Mouse (Mus musculus): ENCODE results near the gene Kcna2. TPM values are rescaled to one million over a fixed set of nuclear protein-coding genes. Genes with fewer than 3 reads are reported as not detected.

The Kcna2 gene
- polyA plus RNA-seq, 1 experiment from 2014 or later: 0.08 TPM

DNA sequence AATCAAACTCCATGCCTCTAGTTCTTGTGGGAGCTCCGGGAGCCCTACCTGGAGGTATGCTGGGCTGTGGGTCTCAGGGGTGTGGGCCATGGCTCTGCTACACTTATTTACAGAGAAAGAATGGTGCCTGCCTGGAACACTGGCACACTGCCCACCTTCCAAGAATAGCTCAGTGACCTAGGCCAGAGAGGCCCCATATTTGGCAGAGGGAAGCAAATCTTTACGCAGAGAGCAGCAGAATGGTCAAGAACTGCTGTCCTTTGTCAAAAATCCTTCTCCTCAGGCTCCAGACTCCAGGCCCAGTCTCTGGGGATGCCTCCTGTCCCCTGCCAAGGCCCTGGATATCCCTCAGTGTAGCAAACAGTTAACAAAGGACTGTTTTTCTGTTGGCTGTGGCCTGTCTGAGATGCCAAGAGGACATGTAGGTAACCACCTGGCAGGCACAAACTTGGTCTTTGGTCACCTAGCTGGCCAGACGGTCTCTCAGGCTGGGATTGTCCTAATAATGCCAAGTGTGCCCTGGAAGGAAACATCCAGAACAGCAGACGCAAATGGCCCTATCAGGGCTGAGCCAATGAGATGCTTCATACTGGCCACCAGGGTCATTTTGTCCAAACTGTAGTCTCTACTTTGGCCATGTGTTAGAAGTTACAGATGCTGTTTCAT lies 29.8 kb downstream of the Kcna2 start:
- no peak overlapping the region for H3K4me3 ChIP-seq (replicated peaks)
- no peak overlapping the region for H3K9ac ChIP-seq
- no peaks in the 10 kb centered on the region for H3K9me3 ChIP-seq (replicated peaks)
- no peak; the same call in 1 of the 2 replicates for ATAC-seq (replicated peaks; ENCODE audit: low FRiP score)
- no peaks in the 10 kb centered on the region for H3K27me3 ChIP-seq
- no peak overlapping the region for H3K27ac ChIP-seq
- H3K36me3 ChIP-seq: no peaks in the 10 kb centered on the region
- H3K4me1 ChIP-seq: no peaks in the 10 kb centered on the region
- WGBS: 80% methylated on average over 4 of the region's 4 CpGs
- no peak overlapping the region for H3K4me2 ChIP-seq

DNA sequence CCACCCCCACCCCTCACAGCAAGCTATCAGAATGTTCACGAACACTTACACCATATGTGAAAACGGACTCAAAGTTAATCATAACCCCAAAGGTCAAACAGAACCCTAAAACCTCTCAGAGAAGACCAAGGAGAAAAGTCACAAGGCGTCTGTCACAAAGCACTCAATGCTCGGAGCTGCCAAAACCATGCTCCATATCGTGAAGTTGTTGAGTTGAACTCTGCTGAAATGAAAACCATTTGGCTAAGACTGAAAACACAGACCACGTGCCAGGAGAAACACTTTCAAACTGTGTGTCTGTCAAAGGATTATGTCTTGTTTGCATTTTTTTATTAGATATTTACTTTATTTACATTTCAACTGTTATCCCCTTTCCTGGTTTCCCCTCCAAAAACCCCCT lies 30.9 kb downstream of the Kcna2 start:
- H3K9me3 ChIP-seq (replicated peaks): no peaks in the 10 kb centered on the region
- no peaks in the 10 kb centered on the region for H3K4me1 ChIP-seq
- H3K27me3 ChIP-seq: no peaks in the 10 kb centered on the region
- H3K9ac ChIP-seq: no peak overlapping the region
- no peak overlapping the region for H3K4me3 ChIP-seq (replicated peaks)
- no peak for ATAC-seq (replicated peaks; ENCODE audit: low FRiP score)
- no peaks in the 10 kb centered on the region for H3K36me3 ChIP-seq
- no peak overlapping the region for H3K4me2 ChIP-seq
- H3K27ac ChIP-seq: no peak overlapping the region
- WGBS: 74% methylated on average over 6 of the region's 6 CpGs

DNA sequence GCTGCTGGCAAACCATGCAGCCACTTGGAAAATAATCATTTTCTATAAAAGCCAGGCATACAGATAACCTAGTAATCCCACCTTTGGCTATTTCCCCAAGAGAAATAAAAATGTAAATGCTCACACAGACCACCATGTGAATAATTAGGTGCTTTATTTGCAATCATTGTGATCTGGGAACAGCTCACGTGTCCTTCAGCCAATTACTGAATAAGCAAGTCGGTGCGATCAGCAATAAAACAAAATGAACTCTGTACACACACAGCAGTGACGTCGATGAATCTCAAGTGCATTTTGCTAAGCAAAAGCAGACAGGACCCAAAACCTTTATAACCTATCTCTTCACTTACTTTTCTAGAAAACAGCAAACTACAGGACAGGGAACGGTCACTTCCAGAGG lies 31.7 kb downstream of the Kcna2 start:
- no peak overlapping the region for H3K4me3 ChIP-seq (replicated peaks)
- no peaks in the 10 kb centered on the region for H3K36me3 ChIP-seq
- H3K27me3 ChIP-seq: no peaks in the 10 kb centered on the region
- no peak overlapping the region for H3K4me2 ChIP-seq
- H3K9me3 ChIP-seq (replicated peaks): no peaks in the 10 kb centered on the region
- H3K27ac ChIP-seq: no peak overlapping the region
- 84% methylated on average over 6 of the region's 6 CpGs for WGBS
- H3K9ac ChIP-seq: no peak overlapping the region
- ATAC-seq (replicated peaks; ENCODE audit: low FRiP score): no peak
- H3K4me1 ChIP-seq: no peaks in the 10 kb centered on the region

DNA sequence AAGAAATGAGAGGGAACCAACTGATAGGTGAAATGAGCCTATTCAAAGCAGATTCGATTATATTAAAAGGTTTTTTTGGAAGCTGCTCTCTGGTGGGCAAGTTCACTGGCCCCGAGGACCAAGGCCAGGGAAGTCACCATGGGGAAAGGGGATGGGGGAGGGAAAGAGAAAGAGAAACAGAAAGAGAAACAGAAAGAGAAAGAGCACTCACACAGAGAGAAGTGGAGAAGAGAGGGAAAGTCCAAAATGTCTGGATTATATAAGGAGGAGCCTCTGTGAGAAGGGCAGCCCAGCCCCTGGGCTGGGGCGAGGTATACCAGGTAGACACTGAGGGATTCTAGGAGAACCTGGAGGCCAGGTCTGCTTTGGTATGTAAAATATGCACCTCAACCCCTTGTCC lies 33.5 kb downstream of the Kcna2 start:
- no peaks in the 10 kb centered on the region for H3K27me3 ChIP-seq
- no peaks in the 10 kb centered on the region for H3K9me3 ChIP-seq (replicated peaks)
- WGBS: 84% methylated on average over 3 of the region's 3 CpGs
- H3K27ac ChIP-seq: no peak overlapping the region
- H3K9ac ChIP-seq: no peak overlapping the region
- no peaks in the 10 kb centered on the region for H3K4me1 ChIP-seq
- no peak overlapping the region for H3K4me2 ChIP-seq
- no peak overlapping the region for H3K4me3 ChIP-seq (replicated peaks)
- ATAC-seq (replicated peaks; ENCODE audit: low FRiP score): no peak
- H3K36me3 ChIP-seq: no peaks in the 10 kb centered on the region

DNA sequence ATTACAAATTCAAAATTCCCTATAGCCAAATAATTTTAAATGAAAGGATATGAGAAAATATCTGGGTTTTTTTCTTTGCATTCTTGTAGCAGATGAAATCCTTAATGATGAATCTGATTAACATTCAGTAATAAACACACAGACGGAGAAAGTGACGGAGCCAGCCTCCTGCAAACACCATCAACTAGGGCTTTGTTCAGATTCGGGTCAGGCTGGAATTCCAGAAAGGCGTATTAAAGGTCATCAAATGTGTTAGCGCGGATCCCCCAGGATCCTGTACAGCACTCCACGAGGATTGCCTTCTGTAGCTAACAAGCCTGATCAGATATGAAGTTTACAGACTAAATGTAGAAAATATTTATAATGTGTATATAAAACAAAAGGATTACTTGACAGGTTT lies 46.2 kb downstream of the Kcna2 start:
- no peaks in the 10 kb centered on the region for H3K36me3 ChIP-seq
- H3K27ac ChIP-seq: no peak overlapping the region
- ATAC-seq (replicated peaks; ENCODE audit: low FRiP score): no peak
- no peak overlapping the region for H3K4me3 ChIP-seq (replicated peaks)
- no peak overlapping the region for H3K4me2 ChIP-seq
- no peaks in the 10 kb centered on the region for H3K9me3 ChIP-seq (replicated peaks)
- H3K4me1 ChIP-seq: no peaks in the 10 kb centered on the region
- H3K27me3 ChIP-seq: no peaks in the 10 kb centered on the region
- no peak overlapping the region for H3K9ac ChIP-seq
- WGBS: 81% methylated on average over 7 of the region's 7 CpGs

DNA sequence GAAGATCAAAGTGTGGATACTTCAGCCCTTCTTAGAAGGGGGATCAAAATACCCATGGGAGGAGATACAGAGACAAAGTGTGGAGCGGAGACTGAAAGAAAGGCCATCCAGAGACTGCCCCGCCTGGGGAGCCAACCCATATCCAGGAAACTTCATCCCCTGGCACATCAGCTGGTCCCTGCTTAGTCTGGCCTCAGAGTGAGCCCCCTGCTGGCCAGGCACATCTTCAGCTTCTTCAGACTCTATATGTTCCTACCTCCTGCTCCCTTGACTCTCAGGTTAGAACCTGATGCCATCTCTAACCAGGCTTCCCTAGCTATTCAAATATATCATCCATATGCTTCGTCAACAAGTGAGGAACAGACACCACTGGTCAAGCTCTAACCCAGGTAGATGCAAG lies 48.1 kb downstream of the Kcna2 start:
- Histone ChIP-seq H3K9me3 (replicated peaks) (no peaks in the 10 kb centered on the region), H3K27ac (no peak overlapping the region), H3K4me1 (no peaks in the 10 kb centered on the region), H3K27me3 (no peaks in the 10 kb centered on the region), H3K4me3 (replicated peaks) (no peak overlapping the region), H3K4me2 (no peak overlapping the region), H3K36me3 (no peaks in the 10 kb centered on the region), H3K9ac (no peak overlapping the region)
- WGBS: 66% methylated on average over 3 of the region's 3 CpGs
- no peak for ATAC-seq (replicated peaks; ENCODE audit: low FRiP score)

DNA sequence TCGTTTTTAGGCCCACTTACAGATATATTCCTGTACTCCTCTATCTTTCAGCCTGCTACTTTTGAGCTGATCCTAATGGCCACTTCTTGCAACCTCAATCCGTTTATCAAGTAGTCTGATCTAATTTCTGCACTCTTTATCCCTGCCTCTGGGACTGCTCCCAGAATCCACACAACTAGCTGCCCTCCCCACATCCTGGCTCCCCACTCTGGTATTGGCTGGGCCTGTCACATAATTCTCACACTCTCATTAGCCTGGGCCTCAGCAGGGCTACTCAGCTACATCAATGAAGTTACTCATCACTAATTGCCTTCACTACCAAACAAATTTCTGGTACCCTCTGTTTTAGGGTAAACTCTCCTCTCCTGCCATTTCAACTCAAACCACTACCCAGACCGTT lies 49.5 kb downstream of the Kcna2 start:
- Histone ChIP-seq H3K4me2 (no peak overlapping the region), H3K9ac (no peak overlapping the region), H3K4me3 (replicated peaks) (no peak overlapping the region), H3K4me1 (no peaks in the 10 kb centered on the region), H3K27ac (no peak overlapping the region), H3K9me3 (replicated peaks) (no peaks in the 10 kb centered on the region), H3K36me3 (no peaks in the 10 kb centered on the region), H3K27me3 (no peaks in the 10 kb centered on the region)
- 57% methylated on average over 3 of the region's 3 CpGs for WGBS
- no peak for ATAC-seq (replicated peaks; ENCODE audit: low FRiP score)

DNA sequence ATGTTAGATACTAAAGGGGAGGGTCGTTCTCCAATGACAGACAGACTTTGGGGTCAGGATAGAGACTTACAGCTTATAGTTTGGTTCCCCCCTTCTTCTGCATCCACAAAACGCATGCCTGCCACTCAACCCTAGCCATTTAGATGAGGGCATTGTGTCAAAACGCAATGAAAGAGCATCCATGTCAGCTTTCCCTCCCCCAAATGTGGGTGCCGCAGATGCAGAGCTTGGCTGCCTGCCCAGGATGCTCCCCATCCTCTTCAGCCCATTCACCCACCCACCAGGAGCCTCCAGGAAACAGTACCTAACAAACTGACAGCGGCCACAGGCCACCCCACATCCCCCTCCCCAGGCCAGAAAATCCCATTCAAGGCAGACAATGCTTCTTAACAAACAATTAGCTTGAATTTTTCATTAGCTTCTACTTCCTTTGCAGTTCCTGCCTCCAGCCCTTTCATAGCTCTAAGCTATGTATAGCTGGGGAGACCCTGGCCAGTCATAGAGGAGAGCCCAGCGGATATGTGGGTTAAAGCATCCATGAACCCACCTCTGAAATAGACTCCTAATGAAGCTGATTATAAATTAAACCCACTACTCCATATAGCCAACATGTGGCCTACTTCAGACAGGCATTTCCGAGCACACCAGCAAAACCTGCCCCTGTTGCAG lies 50.1 kb downstream of the Kcna2 start:
- no peak for ATAC-seq (replicated peaks; ENCODE audit: low FRiP score)
- H3K9me3 ChIP-seq (replicated peaks): no peaks in the 10 kb centered on the region
- no peak overlapping the region for H3K4me2 ChIP-seq
- H3K4me3 ChIP-seq (replicated peaks): no peak overlapping the region
- no peaks in the 10 kb centered on the region for H3K4me1 ChIP-seq
- no peak overlapping the region for H3K27ac ChIP-seq
- H3K9ac ChIP-seq: no peak overlapping the region
- WGBS: 61% methylated on average over 7 of the region's 7 CpGs
- no peaks in the 10 kb centered on the region for H3K36me3 ChIP-seq
- H3K27me3 ChIP-seq: no peaks in the 10 kb centered on the region

DNA sequence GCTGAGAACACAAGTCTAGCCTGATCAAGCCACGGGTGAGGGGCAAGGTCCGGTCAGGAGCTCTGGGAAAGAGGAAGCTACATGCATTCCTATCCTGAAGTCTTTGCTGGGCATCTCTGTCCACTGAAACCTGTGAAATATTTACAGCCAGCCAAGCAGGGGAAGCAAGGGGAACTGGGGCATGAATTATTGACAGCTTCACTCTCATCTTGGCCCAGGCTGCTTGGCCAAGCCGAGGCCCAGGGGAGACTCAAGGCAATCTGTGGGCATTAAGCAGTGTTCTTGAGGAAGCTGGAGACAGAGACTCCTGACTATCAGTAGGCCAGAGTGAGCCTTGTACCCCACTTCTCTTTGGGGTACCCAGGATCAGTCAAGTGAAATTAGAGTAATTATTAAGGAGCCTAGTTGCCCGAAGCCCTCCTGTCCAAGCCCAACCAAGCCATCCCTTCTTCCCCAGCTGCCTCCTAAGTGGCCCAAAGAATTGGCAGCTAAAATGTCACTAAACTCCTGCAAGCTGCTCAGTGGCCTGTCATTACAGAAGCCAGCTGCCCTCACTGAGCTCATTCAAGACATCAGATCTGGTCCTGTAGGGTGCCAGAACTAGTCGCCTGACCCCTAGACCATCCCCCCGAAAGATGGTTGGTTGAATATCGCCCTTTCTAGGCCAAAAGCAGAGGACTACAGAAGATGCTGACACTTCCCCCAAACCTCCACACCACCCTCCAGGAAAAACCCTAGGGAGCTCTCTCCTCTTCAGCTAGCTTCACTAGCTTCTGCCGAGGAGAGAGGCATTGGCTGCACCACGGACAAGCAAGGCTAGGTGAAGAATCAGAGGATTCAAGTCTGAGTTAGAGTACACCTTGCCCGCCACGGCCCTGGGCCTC lies 53.1 kb downstream of the Kcna2 start:
- no peaks in the 10 kb centered on the region for H3K9me3 ChIP-seq (replicated peaks)
- ATAC-seq (replicated peaks; ENCODE audit: low FRiP score): peak; percentile 58; the same call in 1 of the 2 replicates
- H3K4me1 ChIP-seq: no peaks in the 10 kb centered on the region
- 83% methylated on average over 11 of the region's 11 CpGs for WGBS
- no peak overlapping the region for H3K4me2 ChIP-seq
- no peaks in the 10 kb centered on the region for H3K27me3 ChIP-seq
- no peak overlapping the region for H3K4me3 ChIP-seq (replicated peaks)
- H3K9ac ChIP-seq: no peak overlapping the region
- no peak overlapping the region for H3K27ac ChIP-seq
- H3K36me3 ChIP-seq: no peaks in the 10 kb centered on the region

DNA sequence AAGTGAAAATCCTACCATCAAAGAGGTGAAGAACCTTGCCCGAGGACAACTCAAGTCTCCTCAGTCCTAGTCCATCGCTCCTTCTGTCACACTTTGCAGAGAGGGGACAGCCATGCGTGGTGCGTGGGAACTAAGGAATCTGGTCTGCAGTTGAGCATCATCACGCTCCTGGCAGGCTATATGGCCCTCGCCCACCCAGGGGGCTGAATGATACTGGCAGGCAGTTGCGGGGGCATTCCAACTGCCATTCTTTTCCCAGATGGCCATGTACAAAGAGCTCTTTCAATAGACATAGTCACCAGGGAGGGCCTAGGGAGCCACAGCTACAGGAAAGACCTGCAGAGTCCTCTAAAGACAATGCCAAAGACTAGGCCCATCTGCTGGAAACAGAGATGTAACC lies 57.9 kb downstream of the Kcna2 start:
- WGBS: 92% methylated on average over 7 of the region's 7 CpGs
- no peak overlapping the region for H3K4me3 ChIP-seq (replicated peaks)
- no peak for ATAC-seq (replicated peaks; ENCODE audit: low FRiP score)
- H3K27ac ChIP-seq: no peak overlapping the region
- H3K36me3 ChIP-seq: no peaks in the 10 kb centered on the region
- H3K27me3 ChIP-seq: peaks cover 15% of the 10 kb centered on the region; the same call in 1 of the 2 replicates
- H3K9ac ChIP-seq: no peak overlapping the region
- peaks cover 3% of the 10 kb centered on the region; the same call in 1 of the 2 replicates for H3K4me1 ChIP-seq
- no peaks in the 10 kb centered on the region for H3K9me3 ChIP-seq (replicated peaks)
- no peak overlapping the region for H3K4me2 ChIP-seq

DNA sequence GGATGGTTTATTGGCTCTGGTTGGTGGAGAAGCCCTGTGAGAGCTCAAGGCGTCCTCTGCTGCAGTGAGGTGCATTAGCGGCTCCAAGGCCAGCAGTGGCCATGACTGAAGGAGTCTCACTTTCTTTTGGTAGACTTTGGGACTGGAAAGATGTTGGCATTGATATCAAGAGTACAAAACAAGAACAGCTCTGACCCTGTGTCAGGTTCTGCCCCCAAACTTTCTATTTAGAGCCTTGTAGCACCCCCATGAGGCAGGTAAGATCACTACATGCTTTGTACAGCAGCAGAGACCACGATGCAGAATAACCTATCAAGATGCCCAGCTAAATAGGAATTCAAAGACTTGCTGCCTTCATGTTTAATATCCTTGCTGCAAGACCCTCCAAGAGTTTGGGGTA lies 58.5 kb downstream of the Kcna2 start:
- H3K9ac ChIP-seq: no peak overlapping the region
- ATAC-seq (replicated peaks; ENCODE audit: low FRiP score): no peak
- no peaks in the 10 kb centered on the region for H3K9me3 ChIP-seq (replicated peaks)
- peaks cover 15% of the 10 kb centered on the region; the same call in 1 of the 2 replicates for H3K27me3 ChIP-seq
- WGBS: 56% methylated on average over 3 of the region's 3 CpGs
- H3K4me2 ChIP-seq: peak overlapping the region; percentile 58
- H3K4me1 ChIP-seq: peaks cover 3% of the 10 kb centered on the region; the same call in 1 of the 2 replicates
- no peak overlapping the region for H3K27ac ChIP-seq
- no peaks in the 10 kb centered on the region for H3K36me3 ChIP-seq
- H3K4me3 ChIP-seq (replicated peaks): no peak overlapping the region

DNA sequence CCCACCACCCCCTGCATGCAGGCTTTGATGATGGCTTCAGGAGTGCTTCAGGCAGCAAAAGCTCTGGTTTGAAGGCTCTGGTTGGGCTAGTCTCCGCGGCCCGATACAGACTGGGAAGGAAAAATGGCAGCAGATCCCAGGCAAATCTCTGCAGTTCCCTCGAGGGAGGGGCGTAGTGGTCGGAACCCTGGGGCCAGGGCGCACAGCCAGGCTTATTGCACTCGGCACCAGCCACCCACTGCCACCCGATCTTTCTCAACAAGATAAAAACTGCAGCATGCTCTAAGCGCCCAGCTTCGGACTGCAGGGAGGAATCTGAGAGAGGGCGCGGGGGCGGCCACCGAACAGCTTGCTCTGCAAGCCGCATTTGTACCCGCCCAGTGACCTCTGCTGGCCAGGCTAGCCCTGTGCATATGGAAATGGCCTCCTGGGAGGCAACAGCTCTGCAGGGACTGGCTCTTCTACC lies 58.9 kb downstream of the Kcna2 start:
- no peaks in the 10 kb centered on the region for H3K36me3 ChIP-seq
- peak overlapping the region; percentile 58 for H3K4me2 ChIP-seq
- no peaks in the 10 kb centered on the region for H3K9me3 ChIP-seq (replicated peaks)
- H3K4me1 ChIP-seq: peaks cover 3% of the 10 kb centered on the region; the same call in 1 of the 2 replicates
- peaks cover 15% of the 10 kb centered on the region; the same call in 1 of the 2 replicates for H3K27me3 ChIP-seq
- no peak overlapping the region for H3K9ac ChIP-seq
- peak overlapping the region; percentile 27 for H3K4me3 ChIP-seq (replicated peaks)
- H3K27ac ChIP-seq: no peak overlapping the region
- 3% methylated on average over 17 of the region's 17 CpGs for WGBS
- peak; percentile 78 for ATAC-seq (replicated peaks; ENCODE audit: low FRiP score)
